Mouse (Mus musculus): ENCODE data around the gene Pnpo. TPM values are rescaled to one million over a fixed set of nuclear protein-coding genes. Genes with fewer than 3 reads are reported as not detected.

Gene Pnpo
- total RNA-seq, 2 experiments from 2014 or later: 40.0 to 40.2 TPM

GRCm38 (mm10) chr11:96893203-96893842 is 50.5 kb downstream of the Pnpo start:
- Histone ChIP-seq H3K4me3 (no peak overlapping the region), H3K27ac (no peak overlapping the region)
- DNase-seq (ENCODE audit: extremely low spot score in 1 of 2, low spot score in 2 of 2): no peak
- intact Hi-C loops (cut with DNase I): no loop called here
- no peak for TF ChIP-seq CTCF (IDR thresholded peaks at IDR 0.05)

- intact Hi-C loops (cut with DNase I): no loop called here
- Histone ChIP-seq H3K4me3 (no peak overlapping the region), H3K27ac (no peak overlapping the region)
- DNase-seq (ENCODE audit: extremely low spot score in 1 of 2, low spot score in 2 of 2): no peak
- no peak for TF ChIP-seq CTCF (IDR thresholded peaks at IDR 0.05)
These were observed 51.8 kb downstream of the Pnpo start for GRCm38 (mm10) chr11:96891784-96892527.

Other genes with a start within 250 kb of the Pnpo start
- gene Snx11, start 166.4 kb downstream of the Pnpo start, total RNA-seq (2021): 10 to 100 TPM; 49.7 to 52.2 TPM
- gene Cbx1, start 154.9 kb downstream of the Pnpo start, total RNA-seq (2021): 10 to 100 TPM; 45.5 to 46.5 TPM
- gene Nfe2l1, start 114.0 kb downstream of the Pnpo start, total RNA-seq (2021): 100 to 1,000 TPM; 281 to 290 TPM
- gene Copz2, start 94.1 kb downstream of the Pnpo start, total RNA-seq (2021): 1 to 10 TPM; 4.8 to 5.0 TPM
- gene Cdk5rap3, start 27.5 kb downstream of the Pnpo start, total RNA-seq (2021): 10 to 100 TPM; 28.6 to 30.0 TPM
- not detected for gene Prr15l, start 15.9 kb downstream of the Pnpo start, total RNA-seq (2021)
- 10 to 100 TPM; 12.6 to 15.2 TPM for gene Sp2, start 39.0 kb upstream of the Pnpo start, total RNA-seq (2021)
- 1 to 10 TPM in 1 of 2 experiments, under 1 TPM in 1; 0.91 to 1.8 TPM for gene Sp6, start 69.4 kb upstream of the Pnpo start, total RNA-seq (2021)
- 1 to 10 TPM; 2.8 to 3.4 TPM for gene Scrn2, start 86.0 kb upstream of the Pnpo start, total RNA-seq (2021)
- gene Lrrc46, start 97.4 kb upstream of the Pnpo start, total RNA-seq (2021): under 1 TPM; 0.51 to 0.52 TPM
- 10 to 100 TPM; 66.5 to 67.0 TPM for gene Mrpl10, start 97.6 kb upstream of the Pnpo start, total RNA-seq (2021)
- gene Osbpl7, start 106.6 kb upstream of the Pnpo start, total RNA-seq (2021): 10 to 100 TPM; 14.0 to 15.2 TPM
- under 1 TPM; 0.32 to 0.40 TPM for gene Tbx21, start 171.3 kb upstream of the Pnpo start, total RNA-seq (2021)
- gene Tbkbp1, start 207.5 kb upstream of the Pnpo start, total RNA-seq (2021): 10 to 100 TPM; 52.7 to 56.8 TPM
- gene Kpnb1, start 243.9 kb upstream of the Pnpo start, total RNA-seq (2021): 100 to 1,000 TPM; 108 to 120 TPM

Measured in left cerebral cortex, adult 2 months (tissue).